Mouse (Mus musculus) liver, adult 2 months (tissue): ENCODE measurements around the gene Slc6a13. TPM values are rescaled to one million over a fixed set of nuclear protein-coding genes. Genes with fewer than 3 reads are reported as not detected.

Experiments
- DNase-seq: peaks from one replicate; pipeline ENCODE4 v3.0.0-alpha.2; 2011; ENCODE audit warnings: low read depth, low spot score; ENCODE audit errors: extremely low read depth
- H3K27ac ChIP-seq: fragments of 200-500 bp; replicated peaks from 2 replicates; pipeline ENCODE4 v1.5.1; 2012; ENCODE audit warnings: low read depth, mild to moderate bottlenecking, control low read depth, inconsistent platforms, low read length; ENCODE audit not compliant: insufficient read depth
- H3K27me3 ChIP-seq: fragments of 200-500 bp; 2 replicates; pipeline ENCODE4 v1.6.1; 2012; ENCODE audit warnings: mild to moderate bottlenecking, moderate library complexity, low read length, inconsistent platforms; ENCODE audit not compliant: control insufficient read depth, insufficient read depth
- H3K36me3 ChIP-seq: fragments of 200-500 bp; 2 replicates; pipeline ENCODE4 v1.6.1; 2012; ENCODE audit warnings: low read length, inconsistent platforms; ENCODE audit not compliant: control insufficient read depth, insufficient read depth
- H3K4me1 ChIP-seq: fragments of 200-500 bp; 2 replicates; pipeline ENCODE4 v1.6.1; 2011; ENCODE audit warnings: low read length; ENCODE audit not compliant: control insufficient read depth, insufficient read depth
- H3K4me3 ChIP-seq: fragments of 200-500 bp; 2 replicates; pipeline ENCODE4 v1.5.1; 2011; ENCODE audit warnings: low read depth, mild to moderate bottlenecking, control low read depth, low read length, moderate library complexity; ENCODE audit not compliant: insufficient read depth
- H3K79me2 ChIP-seq: fragments of 200-500 bp; 2 replicates; pipeline ENCODE4 v1.6.1; 2012; ENCODE audit warnings: inconsistent platforms, mild to moderate bottlenecking, low read length, moderate library complexity; ENCODE audit not compliant: control insufficient read depth, insufficient read depth
- H3K9ac ChIP-seq: fragments of 200-500 bp; 2 replicates; pipeline ENCODE4 v1.6.1; 2012; ENCODE audit warnings: low read depth, mild to moderate bottlenecking, control low read depth, inconsistent platforms, low read length
- CTCF ChIP-seq: fragments of 200-500 bp; IDR thresholded peaks from 2 replicates; pipeline ENCODE4 v1.5.1; 2011; ENCODE audit warnings: low read depth, low read length, control low read depth
- POLR2A ChIP-seq: fragments of 200-500 bp; IDR thresholded peaks from 2 replicates; pipeline ENCODE4 v1.6.1; 2011; ENCODE audit warnings: low read length, control low read depth; ENCODE audit not compliant: insufficient read depth; ENCODE audit errors: extremely low read depth
- WGBS: fragments of 180-500 bp; shearing (Covaris S2); methylation state at CpG from one replicate; pipeline ENCODE4 v1.1.7; 2018; 5-methylcytosine and 5-hydroxymethylcytosine counted together
- polyA plus RNA-seq: library from polyadenylated mRNA; depleted of rRNA; stranded (reverse); fragments of >200 nt; gene quantifications from 2 replicates; pipeline ENCODE4 v1.2.3, GENCODE M21; 2012
- total RNA-seq: library from RNA; depleted of rRNA; stranded (reverse); fragments of >200 nt; gene quantifications from 2 replicates; pipeline ENCODE4 v1.2.3, GENCODE M21; 2014

The Slc6a13 gene
- total and polyA plus RNA-seq, 2 experiments: 159 to 272 TPM

- Histone ChIP-seq H3K27ac (no peak overlapping the region), H3K36me3 (peaks cover 60% of the 10 kb centered on the region), H3K27me3 (no peaks in the 10 kb centered on the region), H3K4me3 (no peak overlapping the region), H3K4me1 (peaks cover 1% of the 10 kb centered on the region; the same call in 1 of the 2 replicates), H3K9ac (no peak overlapping the region), H3K79me2 (peaks cover 16% of the 10 kb centered on the region; the same call in 1 of the 2 replicates)
- TF ChIP-seq CTCF: peak; percentile 74
- no peak for TF ChIP-seq POLR2A
- no peak for DNase-seq
- 53% methylated on average over 6 of the region's 6 CpGs for WGBS
Observed at GRCm38 (mm10) chr6:121319099-121319498, 19.1 kb downstream of the Slc6a13 start.

DNA sequence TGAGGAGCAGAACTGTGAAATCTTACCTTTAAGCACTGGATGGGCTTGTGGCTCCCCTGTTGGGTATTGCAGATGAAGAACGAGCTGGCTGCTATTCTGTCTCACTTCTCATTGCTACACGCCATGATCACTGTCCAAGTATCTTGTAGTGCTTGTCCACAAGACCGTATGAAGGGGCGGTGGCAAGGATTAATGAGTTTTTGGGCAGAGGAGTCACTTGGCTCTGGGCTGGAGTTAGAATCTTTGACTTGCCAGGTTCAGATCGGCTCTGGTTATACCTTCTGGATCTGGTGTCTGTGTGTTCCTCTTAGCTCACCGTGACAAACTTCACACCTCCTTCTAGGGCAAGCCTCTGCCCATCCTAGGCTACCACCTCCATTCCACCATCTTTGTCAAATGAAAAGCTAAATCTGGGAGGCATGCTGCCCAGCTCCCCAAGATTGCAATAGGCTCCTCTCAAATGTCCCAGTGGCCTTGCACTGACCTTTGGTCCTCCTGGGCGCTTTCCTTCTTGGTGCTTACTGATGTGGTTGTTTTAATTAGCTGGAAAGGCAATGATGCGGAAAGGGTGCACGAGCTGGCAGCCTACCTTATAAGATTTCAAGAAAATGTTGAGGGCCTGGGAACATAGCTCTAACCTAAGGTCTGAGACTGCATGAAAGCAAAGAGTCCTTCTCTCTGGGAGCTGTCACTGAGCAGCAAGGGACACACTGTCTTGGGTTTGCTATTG, 22.5 kb downstream of the Slc6a13 start:
- Histone ChIP-seq H3K79me2 (peaks cover 4% of the 10 kb centered on the region; the same call in 1 of the 2 replicates), H3K27ac (no peak overlapping the region), H3K36me3 (peaks cover 70% of the 10 kb centered on the region), H3K4me1 (peaks cover 3% of the 10 kb centered on the region), H3K4me3 (no peak overlapping the region), H3K27me3 (no peaks in the 10 kb centered on the region), H3K9ac (no peak overlapping the region)
- WGBS: 81% methylated on average over 9 of the region's 9 CpGs
- TF ChIP-seq POLR2A (no peak), CTCF (no peak)
- no peak for DNase-seq

DNA sequence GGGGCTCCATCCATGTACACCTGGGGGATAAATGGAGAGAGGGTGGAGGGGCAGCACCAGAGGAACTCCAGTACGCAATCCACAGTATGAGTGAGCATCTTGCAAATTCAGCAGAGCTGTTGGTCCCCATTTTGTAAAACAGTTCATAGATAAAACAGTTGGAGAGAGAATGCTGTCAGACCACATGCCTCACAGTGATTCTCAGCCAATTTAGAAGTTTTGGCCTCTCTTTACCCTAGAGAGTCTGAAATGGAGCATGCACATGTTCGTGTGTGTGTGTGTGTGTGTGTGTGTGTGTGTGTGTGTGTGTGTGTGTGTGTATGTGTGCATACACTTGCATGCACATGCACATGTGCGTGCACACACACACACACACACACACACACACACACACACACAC, 25.3 kb downstream of the Slc6a13 start:
- H3K27me3 ChIP-seq: no peaks in the 10 kb centered on the region
- TF ChIP-seq POLR2A: no peak
- TF ChIP-seq CTCF: no peak
- H3K4me1 ChIP-seq: peaks cover 16% of the 10 kb centered on the region
- no peak overlapping the region for H3K4me3 ChIP-seq
- H3K79me2 ChIP-seq: no peaks in the 10 kb centered on the region
- WGBS: 92% methylated on average over 3 of the region's 3 CpGs
- H3K27ac ChIP-seq: no peak overlapping the region
- H3K9ac ChIP-seq: no peak overlapping the region
- peaks cover 54% of the 10 kb centered on the region for H3K36me3 ChIP-seq
- no peak for DNase-seq

GRCm38 (mm10) chr6:121325740-121326139, 25.7 kb downstream of the Slc6a13 start:
- DNase-seq: no peak
- Histone ChIP-seq H3K4me3 (no peak overlapping the region), H3K36me3 (peaks cover 57% of the 10 kb centered on the region), H3K4me1 (peaks cover 17% of the 10 kb centered on the region), H3K27ac (no peak overlapping the region), H3K27me3 (no peaks in the 10 kb centered on the region), H3K9ac (no peak overlapping the region), H3K79me2 (no peaks in the 10 kb centered on the region)
- 90% methylated on average over 9 of the region's 9 CpGs for WGBS
- TF ChIP-seq POLR2A (no peak), CTCF (no peak)

GRCm38 (mm10) chr6:121326486-121327069, 26.6 kb downstream of the Slc6a13 start:
- Histone ChIP-seq H3K27ac (no peak overlapping the region), H3K79me2 (no peaks in the 10 kb centered on the region), H3K9ac (no peak overlapping the region), H3K4me3 (no peak overlapping the region), H3K36me3 (peaks cover 54% of the 10 kb centered on the region), H3K4me1 (peaks cover 17% of the 10 kb centered on the region), H3K27me3 (no peaks in the 10 kb centered on the region)
- 60% methylated on average over 10 of the region's 10 CpGs for WGBS
- TF ChIP-seq POLR2A (no peak), CTCF (no peak)
- DNase-seq: no peak

- Histone ChIP-seq H3K27ac (no peak overlapping the region), H3K4me3 (no peak overlapping the region), H3K79me2 (no peaks in the 10 kb centered on the region), H3K4me1 (peaks cover 17% of the 10 kb centered on the region), H3K27me3 (no peaks in the 10 kb centered on the region), H3K9ac (no peak overlapping the region), H3K36me3 (peaks cover 49% of the 10 kb centered on the region)
- WGBS: 63% methylated on average over 9 of the region's 9 CpGs
- TF ChIP-seq CTCF (no peak), POLR2A (no peak)
- DNase-seq: no peak
Observed at GRCm38 (mm10) chr6:121328417-121328884, 28.4 kb downstream of the Slc6a13 start.
